Mouse (Mus musculus): ENCODE measurements around the gene Ppp6r2.

Ppp6r2 gene

DNA sequence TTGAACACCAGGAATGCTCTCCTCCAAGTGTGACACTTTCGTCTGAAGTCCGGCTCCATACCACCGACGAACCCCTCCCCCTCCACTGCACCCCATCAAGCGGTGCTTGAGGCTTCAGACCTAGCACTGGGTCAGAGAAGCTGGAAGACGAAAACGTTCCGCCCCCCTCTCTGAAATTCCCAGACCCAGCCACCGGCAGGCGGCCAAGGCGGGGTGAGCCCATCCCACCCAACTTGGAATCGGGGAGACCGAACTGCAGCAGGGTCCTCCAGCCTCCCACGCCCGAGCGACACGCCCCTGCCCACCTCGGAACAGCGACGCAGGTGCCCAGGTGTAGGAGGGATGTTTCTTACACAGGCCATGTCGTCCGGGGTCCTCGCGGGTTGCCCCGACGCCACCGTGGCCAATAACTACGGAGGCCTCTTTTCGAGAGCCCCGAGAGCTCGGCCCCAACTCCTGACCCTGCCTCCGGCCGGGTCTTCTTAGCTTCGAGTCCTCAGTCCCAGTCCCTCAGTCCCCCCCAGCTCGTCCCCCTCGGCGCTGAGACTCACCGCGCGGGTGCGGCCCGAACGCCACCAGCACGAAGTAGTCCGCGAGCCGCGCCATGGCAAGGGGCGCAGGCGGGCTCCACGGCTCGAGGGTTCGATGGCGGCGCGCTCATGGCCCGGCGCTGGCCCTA is 103.3 kb downstream of the Ppp6r2 start:
- no peak for DNase-seq

DNA sequence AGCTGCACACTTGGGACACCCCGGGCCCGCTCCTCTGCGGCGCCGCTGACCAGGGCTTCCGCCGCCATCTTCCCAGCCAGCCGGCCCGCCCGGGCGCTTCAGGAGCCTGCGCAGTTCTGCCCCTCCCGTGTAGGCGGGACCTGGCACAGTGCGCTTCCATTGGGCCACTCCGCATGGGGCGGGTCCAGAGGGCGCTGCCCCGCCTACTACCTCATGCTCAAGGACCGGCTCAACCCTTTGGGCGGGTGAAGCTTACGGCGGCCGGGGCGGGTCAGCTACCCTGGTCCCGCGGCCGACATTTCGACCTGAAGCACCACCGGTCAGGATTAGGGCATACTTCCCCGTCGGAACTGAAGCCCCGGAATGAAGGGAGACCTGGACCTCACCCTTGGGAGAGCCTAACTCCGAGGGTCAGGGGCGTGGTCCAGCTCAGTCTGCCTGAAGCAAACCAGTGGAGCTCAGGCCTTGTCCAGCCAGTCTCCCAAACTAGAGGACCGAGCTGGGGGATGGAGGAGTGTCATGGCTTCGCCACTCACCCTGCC is 103.9 kb downstream of the Ppp6r2 start, which contains the start of gene Sbf1:
Sbf1 (minus strand) TSS at position 122 of the 542 bp plus-strand sequence.
- peak; percentile 98 for DNase-seq

DNA sequence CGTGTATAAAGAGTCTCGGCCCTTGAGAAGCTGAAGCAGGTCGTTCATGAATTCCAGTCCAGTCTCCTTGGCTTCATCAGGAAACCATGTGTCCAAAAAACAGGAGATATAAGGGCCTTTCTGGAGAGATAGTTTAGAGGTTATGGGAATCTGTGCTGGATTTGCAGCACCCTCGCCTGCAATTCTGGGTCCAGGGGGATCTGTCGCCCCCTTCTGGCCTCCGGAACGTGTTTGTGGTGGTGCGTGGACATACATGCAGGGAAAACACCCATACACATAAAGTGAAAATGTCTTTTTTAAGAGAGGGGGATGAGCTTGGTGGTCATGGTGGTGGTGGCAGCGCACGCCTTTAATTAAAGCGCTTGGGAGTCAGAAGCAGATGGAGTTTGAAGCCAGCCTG is 104.8 kb downstream of the Ppp6r2 start:
- peak; percentile 34 to 43 for DNase-seq

GRCm38 (mm10) chr15:89321264-89321663 is 109.9 kb downstream of the Ppp6r2 start:
- DNase-seq: no peak

- no peak for DNase-seq
Measured at GRCm38 (mm10) chr15:89322670-89323522, 111.5 kb downstream of the Ppp6r2 start, which contains the start of gene Adm2. TSS of gene Adm2 (plus strand) at chr15:89322720.

DNA sequence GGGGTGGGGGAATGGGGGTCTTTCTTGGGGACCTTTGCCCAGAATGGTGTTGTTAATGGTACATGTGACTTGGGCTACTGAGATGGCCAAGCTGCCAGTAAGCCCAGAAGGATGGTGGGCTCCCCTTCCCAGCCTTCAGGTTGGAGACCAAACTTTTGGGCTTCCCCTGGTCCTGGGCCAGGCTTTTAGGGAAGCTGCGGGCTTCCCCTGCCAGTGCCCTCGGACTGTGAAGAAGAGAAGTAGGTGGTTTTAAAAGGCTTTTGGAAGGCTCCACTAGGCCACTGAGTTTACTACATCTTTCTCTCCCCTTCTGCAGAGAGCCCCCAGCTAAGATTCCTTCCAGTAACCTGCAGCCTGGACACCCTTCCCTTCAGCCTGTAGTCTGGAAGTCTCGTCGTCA is 112.3 kb downstream of the Ppp6r2 start:
- DNase-seq: no peak

GRCm38 (mm10) chr15:89326441-89326840 is 115.1 kb downstream of the Ppp6r2 start:
- DNase-seq: no peak

DNA sequence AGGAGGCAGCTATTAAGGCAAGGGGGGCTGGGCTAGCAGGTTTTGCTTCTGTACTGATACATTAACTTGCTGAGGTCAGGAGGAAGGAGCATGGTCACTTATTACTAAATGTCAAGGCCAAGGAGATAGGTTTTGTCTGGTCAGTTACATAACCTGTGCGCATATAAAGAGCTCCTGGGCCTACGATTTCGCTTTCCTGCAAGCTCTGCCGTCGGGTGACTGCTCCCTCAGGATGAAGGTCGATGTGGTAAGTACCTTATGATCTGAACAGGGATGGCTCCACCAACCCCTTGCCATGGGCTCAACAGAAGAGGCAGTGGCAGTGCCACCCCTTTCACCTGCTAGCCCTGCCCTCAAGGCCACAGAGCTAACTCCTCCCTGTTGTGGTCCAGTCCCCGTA is 122.9 kb downstream of the Ppp6r2 start, which contains the start of gene Miox:
Miox (plus strand) TSS at position 128 of the 400 bp plus-strand sequence.
- DNase-seq: no peak

DNA sequence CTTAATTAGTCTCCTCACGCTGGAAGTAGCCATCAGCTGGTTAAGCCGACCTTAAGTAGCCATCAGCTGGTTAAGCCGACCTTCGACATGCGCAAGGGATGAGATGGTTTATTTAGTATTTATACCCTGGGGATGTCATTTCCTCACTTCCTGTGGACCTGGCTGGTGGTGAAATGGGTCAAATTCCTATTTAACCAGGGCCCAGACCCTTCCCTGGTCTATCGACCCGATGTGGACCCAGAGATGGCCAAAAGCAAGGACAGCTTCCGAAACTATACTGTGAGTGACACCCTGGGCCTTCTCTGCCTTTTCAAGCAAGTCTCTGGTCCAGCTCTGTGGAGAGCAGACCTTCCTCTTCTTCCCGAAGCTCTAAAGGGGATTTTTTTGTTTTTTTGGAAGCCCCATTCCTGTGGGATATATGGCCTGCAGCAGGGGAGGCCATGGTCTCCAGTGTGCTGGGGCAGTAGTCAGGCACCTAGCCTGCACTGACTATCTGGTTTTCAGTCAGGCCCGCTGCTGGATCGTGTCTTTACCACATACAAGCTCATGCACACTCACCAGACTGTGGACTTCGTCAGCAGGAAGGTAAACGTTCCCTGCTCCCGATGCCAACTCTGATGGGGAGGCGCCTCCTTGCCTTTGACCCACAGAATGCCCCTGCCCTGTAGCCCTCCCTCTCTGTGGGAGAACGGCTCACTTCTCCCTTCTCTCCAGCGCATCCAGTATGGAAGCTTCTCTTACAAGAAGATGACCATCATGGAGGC is 123.6 kb downstream of the Ppp6r2 start:
- DNase-seq: no peak

DNA sequence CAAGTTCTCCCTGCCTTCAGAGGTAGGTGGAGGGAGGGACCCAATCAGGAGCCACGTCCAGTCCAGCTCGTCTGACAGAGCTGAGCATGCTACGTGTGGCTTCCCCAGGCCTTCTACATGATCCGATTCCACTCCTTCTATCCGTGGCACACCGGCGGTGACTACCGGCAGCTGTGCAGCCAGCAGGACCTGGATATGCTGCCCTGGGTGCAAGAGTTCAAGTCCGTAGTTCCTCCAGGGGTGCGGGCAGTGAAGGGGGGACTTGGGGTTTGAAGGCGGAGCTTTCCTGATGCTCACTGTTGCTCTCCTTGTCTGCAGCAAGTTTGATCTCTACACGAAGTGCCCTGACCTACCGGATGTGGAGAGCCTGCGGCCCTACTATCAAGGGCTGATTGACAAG is 125.1 kb downstream of the Ppp6r2 start:
- DNase-seq: no peak

Measured in B cell, adult 2 months (primary cell).